Mouse (Mus musculus) spleen, adult 2 months (tissue): ENCODE results near the gene Kifc3. TPM values are rescaled to one million over a fixed set of nuclear protein-coding genes. Genes with fewer than 3 reads are reported as not detected.
A peak's percentile ranks its signal among the peaks of the same experiment; 100 is the strongest.

Experiments used
- DNase-seq, 2 experiments: peaks; one replicate each; pipeline versions ENCODE4 v3.0.0 to v3.0.0-alpha.2; 2012 to 2021; ENCODE audit warnings: low spot score in 2 of 2, low read depth in 1 of 2
- H3K27ac ChIP-seq: fragments of 200-500 bp; 2 replicates; pipeline ENCODE4 v1.5.1; 2012; ENCODE audit warnings: low read length, inconsistent platforms; ENCODE audit not compliant: insufficient read depth
- H3K27me3 ChIP-seq: fragments of 200-500 bp; 2 replicates; pipeline ENCODE4 v1.6.1; 2012; ENCODE audit warnings: mild to moderate bottlenecking, moderate library complexity, low read length, inconsistent platforms; ENCODE audit not compliant: control insufficient read depth, insufficient read depth
- H3K36me3 ChIP-seq: fragments of 200-500 bp; 2 replicates; pipeline ENCODE4 v1.6.1; 2012; ENCODE audit warnings: mild to moderate bottlenecking, low read length, inconsistent platforms; ENCODE audit not compliant: control insufficient read depth, insufficient read depth
- H3K4me1 ChIP-seq: fragments of 200-500 bp; 2 replicates; pipeline ENCODE4 v1.6.1; 2011; ENCODE audit warnings: inconsistent platforms; ENCODE audit not compliant: control insufficient read depth, insufficient read depth, insufficient read length
- H3K4me3 ChIP-seq: fragments of 200-500 bp; 2 replicates; pipeline ENCODE4 v1.5.1; 2011; ENCODE audit warnings: mild to moderate bottlenecking, inconsistent platforms; ENCODE audit not compliant: insufficient read depth, insufficient read length; ENCODE audit errors: extremely low read depth
- CTCF ChIP-seq: fragments of 200-500 bp; IDR thresholded peaks from 2 replicates; pipeline ENCODE4 v1.5.1; 2011; ENCODE audit warnings: mild to moderate bottlenecking, inconsistent platforms; ENCODE audit not compliant: insufficient read depth, insufficient read length, insufficient replicate concordance; ENCODE audit errors: extremely low read depth
- POLR2A ChIP-seq: fragments of 200-500 bp; IDR thresholded peaks from 2 replicates; pipeline ENCODE4 v1.6.1; 2011; ENCODE audit warnings: low read depth, low read length, inconsistent platforms
- WGBS: fragments of 180-500 bp; shearing (Covaris S2); methylation state at CpG from one replicate; pipeline ENCODE4 v1.1.7; 2018; 5-methylcytosine and 5-hydroxymethylcytosine counted together
- polyA plus RNA-seq: library from polyadenylated mRNA; depleted of rRNA; stranded (reverse); fragments of >200 nt; gene quantifications from 2 replicates; pipeline ENCODE4 v1.2.3, GENCODE M21; 2012

Gene Kifc3
- polyA plus RNA-seq, 1 experiment: 9.8 TPM

DNA sequence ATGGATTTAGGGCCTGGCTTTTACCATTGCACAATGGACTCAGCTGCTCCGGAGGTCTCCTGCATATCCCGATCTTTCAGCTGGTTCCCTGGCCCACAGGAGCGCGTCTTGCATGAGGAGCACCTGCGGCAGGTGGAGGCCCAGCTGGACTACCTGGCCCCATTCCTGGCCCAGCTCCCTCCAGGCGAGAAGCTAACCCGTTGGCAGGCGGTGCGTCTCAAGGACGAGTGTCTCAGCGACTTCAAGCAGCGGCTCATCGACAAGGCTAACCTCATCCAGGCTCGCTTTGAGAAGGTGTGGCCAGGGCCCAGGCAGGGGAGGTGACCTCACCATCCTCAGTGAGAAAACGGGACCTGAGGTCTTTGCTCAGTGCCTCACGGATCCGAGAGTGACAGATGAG is 126.5 kb downstream of the Kifc3 start:
- WGBS: 88% methylated on average over 17 of the region's 17 CpGs
- no peak for DNase-seq
- Histone ChIP-seq H3K4me3 (no peak overlapping the region), H3K4me1 (no peaks in the 10 kb centered on the region), H3K27me3 (no peaks in the 10 kb centered on the region), H3K27ac (no peak overlapping the region), H3K36me3 (no peaks in the 10 kb centered on the region)
- TF ChIP-seq POLR2A (no peak), CTCF (no peak)

DNA sequence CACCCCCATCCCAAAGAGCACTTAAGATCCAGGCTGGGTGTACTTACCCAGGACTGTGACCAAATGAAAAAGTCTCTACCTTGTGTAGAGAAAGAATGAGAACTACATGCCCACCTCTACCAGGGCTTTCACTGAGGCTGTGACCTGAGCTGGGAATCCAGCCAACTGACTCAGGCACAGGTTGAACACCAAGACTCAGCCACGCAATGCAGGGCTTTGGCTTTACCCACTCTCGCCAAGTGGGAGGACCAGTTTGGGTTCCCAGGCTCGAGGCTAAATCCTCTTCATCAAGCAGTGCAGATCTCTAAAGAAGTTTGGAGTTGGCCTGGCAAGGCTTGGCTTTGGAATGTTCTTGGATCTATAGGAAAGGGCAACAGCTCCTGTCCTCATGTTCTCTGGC is 127.1 kb downstream of the Kifc3 start:
- H3K36me3 ChIP-seq: no peaks in the 10 kb centered on the region
- WGBS: 74% methylated on average over 3 of the region's 3 CpGs
- no peak overlapping the region for H3K4me3 ChIP-seq
- DNase-seq: no peak
- no peaks in the 10 kb centered on the region for H3K4me1 ChIP-seq
- TF ChIP-seq POLR2A (no peak), CTCF (no peak)
- H3K27ac ChIP-seq: no peak overlapping the region
- H3K27me3 ChIP-seq: no peaks in the 10 kb centered on the region

DNA sequence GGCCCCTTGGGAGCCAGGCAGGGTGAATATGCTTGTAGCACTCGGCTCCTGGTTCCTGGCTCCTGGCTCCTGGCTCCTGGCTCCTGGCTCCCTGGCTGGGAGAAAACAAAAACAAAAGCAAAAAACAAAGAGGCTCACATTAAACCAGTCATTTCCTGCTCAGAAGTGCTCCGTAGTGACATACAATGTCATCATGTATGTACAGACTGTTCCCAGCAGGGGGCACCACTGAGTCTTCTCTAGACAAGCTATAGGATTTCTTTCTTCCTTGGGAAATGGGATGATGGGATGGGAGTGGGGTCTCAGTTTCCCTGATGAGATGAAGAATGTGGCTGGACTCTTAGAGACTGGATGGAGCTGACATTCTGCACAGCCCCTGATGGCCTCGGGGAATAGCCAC is 135.0 kb downstream of the Kifc3 start:
- no peaks in the 10 kb centered on the region for H3K27me3 ChIP-seq
- no peak overlapping the region for H3K4me3 ChIP-seq
- TF ChIP-seq POLR2A (no peak), CTCF (no peak)
- no peaks in the 10 kb centered on the region for H3K4me1 ChIP-seq
- no peaks in the 10 kb centered on the region for H3K36me3 ChIP-seq
- no peak overlapping the region for H3K27ac ChIP-seq
- peak; percentile 26 to 53 for DNase-seq
- WGBS: 54% methylated on average over 3 of the region's 3 CpGs

DNA sequence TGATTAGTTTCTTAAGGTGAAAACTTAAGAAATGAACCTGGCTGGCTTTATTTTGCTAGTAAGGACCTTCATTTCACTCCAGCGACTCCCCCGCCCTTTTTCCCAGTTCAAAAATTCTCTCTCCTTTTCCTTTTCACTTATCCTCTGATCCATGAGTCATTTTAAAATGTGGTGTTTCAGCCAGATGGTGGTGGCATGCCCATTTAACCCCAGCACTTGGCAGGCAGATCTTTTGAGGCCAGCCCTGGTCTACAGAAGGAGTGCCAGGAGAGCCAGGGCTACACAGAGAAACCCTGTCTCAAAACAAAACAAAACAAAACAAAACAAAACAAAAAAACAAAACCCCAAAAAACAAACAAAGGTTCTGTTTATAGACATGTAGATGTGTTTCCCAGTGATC is 138.1 kb downstream of the Kifc3 start:
- WGBS: 90% methylated on average over 2 of the region's 2 CpGs
- Histone ChIP-seq H3K4me1 (no peaks in the 10 kb centered on the region), H3K36me3 (no peaks in the 10 kb centered on the region), H3K4me3 (no peak overlapping the region), H3K27ac (no peak overlapping the region), H3K27me3 (no peaks in the 10 kb centered on the region)
- TF ChIP-seq POLR2A (no peak), CTCF (no peak)
- DNase-seq: no peak

DNA sequence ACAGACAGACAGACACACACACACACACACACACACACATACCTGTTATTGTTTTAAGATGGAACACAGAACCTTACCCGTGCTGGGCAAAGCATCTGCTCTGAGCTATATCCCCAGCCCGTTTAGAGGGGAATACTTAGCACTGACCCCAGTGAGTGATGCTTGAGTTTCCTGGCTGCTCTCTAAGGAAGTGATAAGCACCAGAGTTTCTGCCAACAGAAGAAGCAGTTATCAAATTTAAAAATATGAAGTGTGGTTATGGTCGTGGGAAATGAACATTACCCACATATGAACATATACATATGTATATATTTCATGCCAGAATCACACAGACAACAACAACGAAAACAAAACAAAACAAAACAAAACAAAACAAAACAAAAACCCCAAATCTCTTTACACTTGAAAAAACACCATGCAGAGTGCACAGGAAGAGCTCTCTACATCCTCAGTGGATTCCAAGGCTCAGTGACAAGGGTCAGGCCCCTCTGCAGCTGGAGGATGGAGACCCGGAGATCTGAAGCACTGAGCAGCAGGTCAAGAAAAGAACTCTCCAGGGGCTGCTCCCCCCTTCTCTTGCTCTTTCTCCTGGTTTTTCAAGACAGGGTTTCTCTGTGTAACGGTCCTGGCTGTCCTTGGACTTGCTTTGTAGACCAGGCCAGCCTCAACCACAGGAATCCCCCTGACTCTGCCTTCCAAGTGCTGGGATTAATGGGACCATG is 142.6 kb downstream of the Kifc3 start:
- Histone ChIP-seq H3K27ac (no peak overlapping the region), H3K36me3 (no peaks in the 10 kb centered on the region), H3K27me3 (no peaks in the 10 kb centered on the region), H3K4me3 (no peak overlapping the region), H3K4me1 (peaks cover 8% of the 10 kb centered on the region; the same call in 1 of the 2 replicates)
- WGBS: 23% methylated on average over 6 of the region's 6 CpGs
- DNase-seq: no peak
- TF ChIP-seq CTCF: no peak
- TF ChIP-seq POLR2A: no peak

DNA sequence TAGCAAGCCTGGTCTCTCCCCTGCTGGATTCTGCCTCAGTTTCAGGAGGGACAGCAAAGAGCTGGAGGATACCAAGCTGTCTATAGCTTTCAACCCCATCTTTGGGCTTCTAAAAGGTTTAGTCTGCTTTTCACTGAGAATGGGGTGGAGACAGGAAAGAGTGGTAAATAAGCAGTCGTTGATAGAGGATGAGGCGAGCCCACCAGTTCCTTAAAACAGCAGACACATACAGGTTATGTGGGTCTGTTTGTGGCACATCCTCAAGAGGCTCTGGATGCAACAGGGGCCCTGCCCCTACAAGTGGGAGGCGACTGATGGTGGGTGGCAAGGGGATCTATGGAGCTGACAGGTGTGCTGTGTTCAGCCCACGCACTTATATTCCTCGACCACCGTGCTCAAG is 144.0 kb downstream of the Kifc3 start:
- DNase-seq: no peak
- TF ChIP-seq CTCF (no peak), POLR2A (no peak)
- H3K27ac ChIP-seq: no peak overlapping the region
- no peaks in the 10 kb centered on the region for H3K36me3 ChIP-seq
- WGBS: 13% methylated on average over 6 of the region's 6 CpGs
- no peaks in the 10 kb centered on the region for H3K27me3 ChIP-seq
- no peak overlapping the region for H3K4me3 ChIP-seq
- peaks cover 8% of the 10 kb centered on the region; the same call in 1 of the 2 replicates for H3K4me1 ChIP-seq

DNA sequence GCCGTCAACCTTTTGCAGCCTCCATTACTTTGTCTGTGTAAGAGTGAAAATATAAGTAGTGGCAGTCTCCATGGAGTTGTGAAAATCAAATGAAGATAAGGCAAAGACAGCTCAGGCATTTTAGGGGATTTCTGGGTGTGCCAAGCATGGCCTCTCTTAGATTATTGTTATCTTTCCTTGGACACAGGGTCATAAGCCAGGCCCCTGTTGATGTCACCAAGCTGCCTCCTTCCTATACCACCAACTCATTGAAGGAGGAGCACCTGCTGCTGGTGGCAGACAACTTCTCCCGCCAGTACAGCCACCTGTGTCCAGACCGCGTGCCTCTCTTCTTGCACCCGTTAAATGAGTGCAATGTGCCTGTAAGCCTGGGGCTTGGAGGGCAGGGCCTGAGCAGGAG is 146.2 kb downstream of the Kifc3 start:
- Histone ChIP-seq H3K4me1 (peaks cover 8% of the 10 kb centered on the region; the same call in 1 of the 2 replicates), H3K4me3 (no peak overlapping the region), H3K27me3 (no peaks in the 10 kb centered on the region), H3K36me3 (no peaks in the 10 kb centered on the region), H3K27ac (no peak overlapping the region)
- 32% methylated on average over 5 of the region's 5 CpGs for WGBS
- no peak for DNase-seq
- TF ChIP-seq POLR2A (no peak), CTCF (no peak)
